Mouse (Mus musculus): ENCODE results near the gene Tut7.

GRCm38 (mm10) chr13:59794786-59795185 lies 28.2 kb downstream of the Tut7 start:
- TF ChIP-seq CTCF (conservative IDR thresholded peaks at IDR 0.05; ENCODE audit: low read length) = no peak
- no peak for TF ChIP-seq POU5F1 (IDR thresholded peaks at IDR 0.05; ENCODE audit: borderline replicate concordance, low read length)
